Mouse (Mus musculus) brain, embryonic 14.5 days (tissue): Measurements from ENCODE around the gene Gmds. TPM values are rescaled to one million over a fixed set of nuclear protein-coding genes. Genes with fewer than 3 reads are reported as not detected.

ENCODE experiments used
- DNase-seq: peaks from one replicate; pipeline ENCODE4 v3.0.0-alpha.2; 2011; ENCODE audit warnings: low read depth
- CTCF ChIP-seq: fragments of 200-500 bp; IDR thresholded peaks from 2 replicates; pipeline ENCODE4 v1.5.1; 2012; ENCODE audit warnings: inconsistent platforms, mild to moderate bottlenecking, moderate library complexity, borderline replicate concordance; ENCODE audit not compliant: insufficient read depth, insufficient read length; ENCODE audit errors: extremely low read depth
- POLR2A ChIP-seq: fragments of 200-500 bp; IDR thresholded peaks from 2 replicates; pipeline ENCODE4 v1.6.1; 2012; ENCODE audit warnings: mild to moderate bottlenecking, inconsistent platforms, borderline replicate concordance; ENCODE audit not compliant: poor library complexity, insufficient read depth, insufficient read length, severe bottlenecking; ENCODE audit errors: extremely low read depth
- polyA plus RNA-seq: library from polyadenylated mRNA; depleted of rRNA; stranded (reverse); fragments of >200 nt; gene quantifications from 2 replicates; pipeline ENCODE4 v1.2.3, GENCODE M21; 2012

The Gmds gene
- polyA plus RNA-seq, 1 experiment = 19.8 TPM

GRCm38 (mm10) chr13:31966931-31967532, 371.5 kb downstream of the Gmds start:
- TF ChIP-seq POLR2A (no peak), CTCF (no peak)
- DNase-seq = no peak

- no peak for DNase-seq
Measured at GRCm38 (mm10) chr13:31960514-31960913, 378.0 kb downstream of the Gmds start.

GRCm38 (mm10) chr13:31958346-31959335, 379.9 kb downstream of the Gmds start:
- TF ChIP-seq CTCF = no peak
- no peak for TF ChIP-seq POLR2A
- DNase-seq = no peak

More at GRCm38 (mm10) chr13:31960514-31960913, 378.0 kb downstream of the Gmds start:
- no peak for TF ChIP-seq CTCF
- no peak for TF ChIP-seq POLR2A

- no peak for DNase-seq
- TF ChIP-seq CTCF (peak; percentile 28; the same call in 1 of the 2 replicates), POLR2A (no peak)
Measured at GRCm38 (mm10) chr13:31956584-31956983, 382.0 kb downstream of the Gmds start.

- TF ChIP-seq POLR2A (no peak), CTCF (no peak)
- DNase-seq = no peak
Measured at GRCm38 (mm10) chr13:31956112-31956511, 382.4 kb downstream of the Gmds start.

- TF ChIP-seq POLR2A = no peak
- no peak for TF ChIP-seq CTCF
- no peak for DNase-seq
Measured at GRCm38 (mm10) chr13:31955171-31955570, 383.4 kb downstream of the Gmds start.

- DNase-seq = no peak
- TF ChIP-seq CTCF = no peak
- no peak for TF ChIP-seq POLR2A
Measured at GRCm38 (mm10) chr13:31944676-31945210, 393.8 kb downstream of the Gmds start.

GRCm38 (mm10) chr13:31943482-31944275, 394.9 kb downstream of the Gmds start:
- no peak for TF ChIP-seq CTCF
- no peak for TF ChIP-seq POLR2A
- DNase-seq = no peak

GRCm38 (mm10) chr13:31929299-31929698, 409.2 kb downstream of the Gmds start:
- peak; percentile 6 for DNase-seq
- TF ChIP-seq POLR2A = no peak

GRCm38 (mm10) chr13:31926599-31926998, 411.9 kb downstream of the Gmds start:
- TF ChIP-seq POLR2A (no peak), CTCF (no peak)
- DNase-seq = no peak

- TF ChIP-seq POLR2A = no peak
- no peak for TF ChIP-seq CTCF
- no peak for DNase-seq
Measured at GRCm38 (mm10) chr13:31924506-31924905, 414.0 kb downstream of the Gmds start.
